Mouse (Mus musculus) kidney, adult 2 months (tissue): Measurements from ENCODE around the gene Thy1. TPM values are rescaled to one million over a fixed set of nuclear protein-coding genes. Genes with fewer than 3 reads are reported as not detected.

Source experiments
- DNase-seq: peaks from one replicate; pipeline ENCODE4 v3.0.0; 2021
- H3K27ac ChIP-seq: fragments of 200-500 bp; 2 replicates; pipeline ENCODE4 v1.5.1; 2012; ENCODE audit warnings: low read depth, low read length, control low read depth, inconsistent platforms; ENCODE audit not compliant: insufficient read depth
- H3K27me3 ChIP-seq: fragments of 200-500 bp; replicated peaks from 2 replicates; pipeline ENCODE4 v1.6.1; 2012; ENCODE audit warnings: mild to moderate bottlenecking, moderate library complexity, low read length, inconsistent platforms; ENCODE audit not compliant: control insufficient read depth, insufficient read depth
- H3K36me3 ChIP-seq: fragments of 200-500 bp; 2 replicates; pipeline ENCODE4 v1.6.1; 2012; ENCODE audit warnings: mild to moderate bottlenecking, moderate library complexity, low read length, inconsistent platforms; ENCODE audit not compliant: control insufficient read depth, insufficient read depth
- H3K4me1 ChIP-seq: fragments of 200-500 bp; 2 replicates; pipeline ENCODE4 v1.6.1; 2011; ENCODE audit warnings: low read length; ENCODE audit not compliant: control insufficient read depth, insufficient read depth
- H3K4me3 ChIP-seq: fragments of 200-500 bp; 2 replicates; pipeline ENCODE4 v1.5.1; 2011; ENCODE audit warnings: mild to moderate bottlenecking, low read depth, low read length, control low read depth; ENCODE audit not compliant: insufficient read depth
- CTCF ChIP-seq: fragments of 200-500 bp; conservative IDR thresholded peaks from 2 replicates; pipeline ENCODE4 v1.5.1; 2011; ENCODE audit warnings: low read depth, mild to moderate bottlenecking, control low read depth, low read length, moderate library complexity, mixed read lengths; ENCODE audit not compliant: insufficient read depth, insufficient read length
- POLR2A ChIP-seq: fragments of 200-500 bp; IDR thresholded peaks from one replicate; pipeline ENCODE4 v1.6.1; 2011; ENCODE audit warnings: low read depth, low read length, control low read depth
- WGBS: fragments of 180-500 bp; shearing (Covaris S2); methylation state at CpG from one replicate; pipeline ENCODE4 v1.1.7; 2018; 5-methylcytosine and 5-hydroxymethylcytosine counted together
- polyA plus RNA-seq: library from polyadenylated mRNA; depleted of rRNA; stranded (reverse); fragments of >200 nt; gene quantifications from 2 replicates; pipeline ENCODE4 v1.2.3, GENCODE M21; 2012; rRNA removed

Gene Thy1
- 9.2 and 20.6 TPM in 2 replicates for polyA plus RNA-seq

DNA sequence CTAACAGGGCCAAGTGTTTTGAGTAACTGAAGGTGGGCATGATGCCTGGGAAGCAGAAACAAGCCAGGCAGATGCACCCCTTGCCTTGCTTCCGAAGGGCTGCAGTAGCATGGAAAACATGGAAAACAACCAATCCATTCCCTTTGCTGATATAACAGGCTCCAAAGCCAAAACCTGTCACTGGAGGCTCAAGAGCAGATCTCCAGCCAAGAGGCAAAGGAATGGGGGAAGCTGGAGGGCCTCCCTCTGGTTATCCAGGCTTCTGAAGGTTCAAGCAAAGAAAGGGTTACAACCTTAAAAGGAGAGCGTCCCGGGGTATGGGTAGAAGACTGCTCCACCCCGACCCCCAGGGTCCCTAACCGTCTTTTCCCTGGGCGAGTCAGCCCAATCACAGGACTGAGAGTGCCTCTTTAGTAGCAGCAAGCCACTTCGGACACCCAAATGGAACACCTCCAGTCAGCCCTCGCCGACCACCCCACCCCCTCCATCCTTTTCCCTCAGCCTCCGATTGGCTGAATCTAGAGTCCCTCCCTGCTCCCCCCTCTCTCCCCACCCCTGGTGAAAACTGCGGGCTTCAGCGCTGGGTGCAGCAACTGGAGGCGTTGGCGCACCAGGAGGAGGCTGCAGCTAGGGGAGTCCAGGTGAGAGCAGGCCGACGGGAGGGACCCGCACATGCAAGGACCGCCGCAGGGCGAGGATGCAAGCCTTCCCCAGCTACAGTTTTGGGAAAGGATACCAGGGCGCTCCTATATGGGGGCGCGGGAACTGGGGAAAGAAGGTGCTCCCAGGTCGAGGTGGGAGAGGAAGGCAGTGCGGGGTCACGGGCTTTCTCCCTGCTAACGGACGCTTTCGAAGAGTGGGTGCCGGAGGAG, at the start of gene Thy1:
TSS of gene Thy1 (plus strand) at position 549 of the 872 bp plus-strand sequence.
- H3K4me1 ChIP-seq = no peaks in the 10 kb centered on the region
- H3K36me3 ChIP-seq = no peaks in the 10 kb centered on the region
- no peak within 1 kb of the TSS for H3K27ac ChIP-seq
- 5% methylated on average over 30 of the region's 30 CpGs for WGBS
- H3K4me3 ChIP-seq = no peak within 1 kb of the TSS
- no peak for DNase-seq
- no peak for TF ChIP-seq POLR2A
- no peak for TF ChIP-seq CTCF
- no peaks in the 10 kb centered on the region for H3K27me3 ChIP-seq

DNA sequence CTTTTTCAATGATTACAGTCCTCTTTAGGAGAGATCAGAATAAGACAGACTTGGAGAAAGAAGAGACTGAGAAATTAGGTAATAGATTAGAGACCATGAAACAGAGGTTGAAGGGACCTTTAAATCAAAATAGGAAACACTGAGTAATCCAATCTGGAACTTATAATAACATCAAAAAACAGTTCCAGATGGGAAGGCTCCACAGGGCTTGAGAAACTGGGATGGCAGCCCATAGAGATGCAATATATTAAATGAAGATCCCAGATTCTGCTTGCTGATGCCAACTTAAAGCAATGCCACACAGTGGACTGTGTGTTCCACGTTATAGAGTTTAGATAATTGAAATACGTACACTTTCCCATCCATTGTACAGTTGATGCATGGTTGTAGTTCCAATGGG, 45.5 kb upstream of the Thy1 start:
- TF ChIP-seq CTCF = no peak
- no peak for TF ChIP-seq POLR2A
- no peaks in the 10 kb centered on the region for H3K36me3 ChIP-seq
- H3K4me3 ChIP-seq = no peak overlapping the region
- DNase-seq = no peak
- 0 out of 2 replicates have a peak, but pooled peaks cover 3% of the 10 kb centered on the region for H3K4me1 ChIP-seq
- H3K27me3 ChIP-seq = no peaks in the 10 kb centered on the region
- 74% methylated on average over 2 of the region's 2 CpGs for WGBS
- H3K27ac ChIP-seq = no peak overlapping the region

- no peak for TF ChIP-seq CTCF
- no peak for TF ChIP-seq POLR2A
- Histone ChIP-seq H3K4me1 (no peaks in the 10 kb centered on the region), H3K27ac (no peak overlapping the region), H3K27me3 (no peaks in the 10 kb centered on the region), H3K4me3 (no peak overlapping the region), H3K36me3 (no peaks in the 10 kb centered on the region)
- 64% methylated on average over 4 of the region's 4 CpGs for WGBS
- DNase-seq = no peak
Measured at GRCm38 (mm10) chr9:43998851-43999250, 44.3 kb upstream of the Thy1 start.

- TF ChIP-seq POLR2A (no peak), CTCF (no peak)
- no peaks in the 10 kb centered on the region; the same call in 1 of the 2 replicates for H3K27me3 ChIP-seq
- no peak overlapping the region for H3K4me3 ChIP-seq
- 75% methylated on average over 3 of the region's 3 CpGs for WGBS
- no peaks in the 10 kb centered on the region for H3K36me3 ChIP-seq
- no peaks in the 10 kb centered on the region for H3K4me1 ChIP-seq
- H3K27ac ChIP-seq = no peak overlapping the region
- no peak for DNase-seq
Measured at GRCm38 (mm10) chr9:44004362-44004761, 38.8 kb upstream of the Thy1 start.

- H3K4me1 ChIP-seq = no peaks in the 10 kb centered on the region
- no peak overlapping the region for H3K4me3 ChIP-seq
- no peak overlapping the region for H3K27ac ChIP-seq
- no peak for TF ChIP-seq CTCF
- TF ChIP-seq POLR2A = no peak
- no peak for DNase-seq
- no peaks in the 10 kb centered on the region for H3K36me3 ChIP-seq
- WGBS = 81% methylated on average over 3 of the region's 3 CpGs
- no peaks in the 10 kb centered on the region; the same call in 1 of the 2 replicates for H3K27me3 ChIP-seq
Measured at GRCm38 (mm10) chr9:44005305-44005704, 37.9 kb upstream of the Thy1 start.

- DNase-seq = no peak
- H3K4me1 ChIP-seq = no peaks in the 10 kb centered on the region
- no peak overlapping the region for H3K27ac ChIP-seq
- 56% methylated on average over 2 of the region's 2 CpGs for WGBS
- H3K4me3 ChIP-seq = no peak overlapping the region
- H3K27me3 ChIP-seq = no peaks in the 10 kb centered on the region; the same call in 1 of the 2 replicates
- no peaks in the 10 kb centered on the region for H3K36me3 ChIP-seq
- TF ChIP-seq POLR2A (no peak), CTCF (no peak)
Measured at GRCm38 (mm10) chr9:44007323-44007722, 35.9 kb upstream of the Thy1 start.

DNA sequence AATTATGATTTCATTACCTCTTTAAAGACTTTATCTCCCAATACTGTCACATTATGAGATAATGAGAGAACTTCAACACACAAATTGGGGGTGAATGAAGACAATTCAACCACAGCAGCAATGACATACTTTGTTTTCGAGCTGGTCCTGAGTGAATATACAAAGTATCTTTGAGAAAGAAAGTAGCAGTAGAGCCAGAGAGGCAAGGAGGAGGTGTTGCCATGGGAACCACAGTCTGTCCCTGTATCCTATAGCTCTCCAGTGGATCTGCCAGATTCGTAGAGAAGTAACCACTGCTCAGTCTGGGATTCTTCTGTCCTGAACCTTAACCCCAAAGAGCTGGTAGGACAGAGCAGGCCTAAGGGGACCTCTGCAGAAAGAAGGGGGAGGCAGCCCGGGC, 35.2 kb upstream of the Thy1 start:
- no peaks in the 10 kb centered on the region for H3K4me1 ChIP-seq
- no peak overlapping the region for H3K27ac ChIP-seq
- WGBS = 88% methylated on average over 3 of the region's 3 CpGs

More for the DNA sequence above, 35.2 kb upstream of the Thy1 start:
- Histone ChIP-seq H3K27me3 (no peaks in the 10 kb centered on the region; the same call in 1 of the 2 replicates), H3K36me3 (no peaks in the 10 kb centered on the region), H3K4me3 (no peak overlapping the region)
- no peak for DNase-seq
- TF ChIP-seq POLR2A = no peak
- no peak for TF ChIP-seq CTCF
